Mouse (Mus musculus) embryo, embryonic 9.5 days (tissue): Measurements from ENCODE around the gene Gtpbp2.

ENCODE experiments used
- DNase-seq: peaks from one replicate; pipeline ENCODE4 v3.0.0-alpha.2; 2017; ENCODE audit errors: extremely low spot score

The Gtpbp2 gene

GRCm38 (mm10) chr17:46203078-46203477 lies 42.2 kb downstream of the Gtpbp2 start:
- DNase-seq, result no peak

DNA sequence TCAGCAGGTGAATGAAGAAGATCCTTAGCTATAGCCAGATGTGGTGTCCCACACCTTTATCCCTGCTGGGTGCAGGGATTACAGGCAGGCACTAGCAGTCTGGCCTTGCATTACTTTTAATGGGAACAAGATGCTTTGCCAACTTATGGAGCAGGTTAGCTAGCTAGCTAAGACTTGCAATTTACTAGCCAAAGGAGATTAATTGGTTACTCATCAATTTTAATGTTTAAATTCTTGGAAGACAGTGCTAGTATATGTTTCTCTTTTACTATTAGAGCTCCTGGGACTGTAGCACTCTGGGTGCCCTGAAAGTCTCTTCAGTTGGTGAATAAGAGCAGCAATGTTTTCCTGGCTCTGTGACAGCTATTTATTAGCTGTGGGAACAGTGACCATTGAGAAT lies 45.8 kb downstream of the Gtpbp2 start:
- no peak for DNase-seq

DNA sequence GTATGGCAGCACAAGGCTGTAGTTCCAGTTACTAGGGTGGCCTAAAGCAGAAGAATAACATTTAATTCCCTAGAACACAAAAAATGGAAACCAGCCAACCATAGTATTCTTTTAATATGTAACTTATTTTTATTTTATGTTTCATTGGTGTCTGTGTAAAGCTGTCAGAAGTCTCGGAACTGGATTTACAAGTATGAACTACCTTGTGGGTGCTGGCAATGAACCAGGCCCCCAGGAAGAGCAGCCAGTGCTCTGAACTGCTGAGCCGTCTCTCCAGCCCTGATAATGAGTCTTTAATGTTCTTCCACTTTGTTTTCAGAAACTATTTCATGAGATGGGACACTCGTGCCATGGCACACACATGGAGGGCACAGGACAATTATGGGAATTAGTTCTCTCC lies 49.7 kb downstream of the Gtpbp2 start:
- no peak for DNase-seq
